Mouse (Mus musculus) thymus, postnatal 4 days (tissue): ENCODE measurements around the gene Usp48.

Experiments
- DNase-seq: peaks from one replicate; pipeline ENCODE4 v3.0.0; 2021

Usp48 gene

DNA sequence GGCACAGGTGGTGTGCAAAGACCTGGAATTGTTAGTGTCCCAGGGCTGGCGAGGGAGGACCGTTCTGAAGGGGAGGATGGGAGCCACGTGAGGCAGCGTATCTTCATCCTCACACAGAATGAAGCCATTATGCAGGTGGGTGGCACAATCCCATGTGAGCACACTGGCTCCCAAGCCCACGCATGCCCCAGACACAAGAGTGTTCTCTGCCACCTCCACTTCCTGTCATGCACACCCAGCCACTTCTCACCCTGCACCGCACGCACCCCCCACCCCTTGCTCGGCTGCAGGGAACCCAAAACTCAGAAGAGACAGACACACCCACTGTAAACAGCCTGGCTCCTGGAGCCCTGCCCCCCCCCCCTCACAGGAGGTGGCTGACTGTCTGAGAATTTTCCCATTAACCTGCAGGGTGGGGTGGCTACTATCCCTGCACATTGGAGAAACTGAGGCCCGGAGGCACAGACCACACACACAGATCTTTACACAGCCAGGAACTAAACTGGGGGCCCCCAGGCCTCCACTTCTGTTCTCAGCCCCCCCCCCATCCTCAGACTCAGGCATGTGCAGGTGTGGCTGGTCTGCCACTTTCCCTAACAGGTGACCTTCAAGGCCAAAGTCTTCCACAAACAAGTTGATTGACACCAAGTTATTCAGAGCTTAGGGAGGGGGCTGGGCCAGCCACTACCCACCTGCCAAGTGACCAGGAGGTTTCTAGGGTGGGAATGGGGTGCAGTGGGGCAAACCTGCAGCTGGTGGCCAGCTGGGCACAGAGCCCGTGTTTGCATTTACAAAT, 98.8 kb downstream of the Usp48 start:
- no peak for DNase-seq

DNA sequence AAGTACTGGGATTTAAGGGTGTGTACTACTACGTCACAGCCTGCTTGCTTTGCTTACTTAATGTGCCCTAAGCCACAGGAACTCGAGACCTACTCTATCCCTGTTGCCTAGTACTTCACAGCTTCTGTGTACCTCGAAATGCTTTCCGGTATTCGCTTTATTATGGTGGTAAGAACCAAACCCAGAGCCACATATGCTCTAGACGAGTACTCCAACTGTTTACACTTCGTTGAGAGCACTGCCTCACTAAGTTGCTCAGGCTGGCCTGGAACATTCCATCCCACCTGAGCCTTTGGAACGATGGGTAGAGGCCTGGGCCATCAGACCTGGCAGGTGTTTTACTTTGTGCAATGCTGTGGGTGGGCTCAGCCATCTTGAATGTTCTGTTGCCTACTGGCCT, 101.7 kb downstream of the Usp48 start:
- no peak for DNase-seq

DNA sequence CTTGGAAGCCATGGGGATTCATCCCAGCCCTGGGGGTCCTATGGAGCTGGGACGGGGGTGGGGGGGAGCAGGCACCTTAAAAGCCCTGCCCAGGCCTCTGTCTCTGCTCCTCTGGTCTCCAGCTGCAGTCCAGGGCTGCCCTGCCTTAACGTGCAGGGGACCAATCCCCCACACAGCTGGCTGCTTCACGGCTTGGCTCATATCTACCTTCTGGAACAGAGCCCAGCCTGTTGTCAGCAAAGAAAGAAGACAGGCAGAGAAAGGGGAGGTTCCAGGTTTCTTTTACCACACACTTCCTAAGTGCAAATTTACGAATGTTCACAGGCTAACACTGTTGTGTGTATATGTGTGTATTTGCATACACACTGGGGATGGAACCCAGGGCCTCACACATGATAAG, 102.3 kb downstream of the Usp48 start:
- DNase-seq, result no peak

DNA sequence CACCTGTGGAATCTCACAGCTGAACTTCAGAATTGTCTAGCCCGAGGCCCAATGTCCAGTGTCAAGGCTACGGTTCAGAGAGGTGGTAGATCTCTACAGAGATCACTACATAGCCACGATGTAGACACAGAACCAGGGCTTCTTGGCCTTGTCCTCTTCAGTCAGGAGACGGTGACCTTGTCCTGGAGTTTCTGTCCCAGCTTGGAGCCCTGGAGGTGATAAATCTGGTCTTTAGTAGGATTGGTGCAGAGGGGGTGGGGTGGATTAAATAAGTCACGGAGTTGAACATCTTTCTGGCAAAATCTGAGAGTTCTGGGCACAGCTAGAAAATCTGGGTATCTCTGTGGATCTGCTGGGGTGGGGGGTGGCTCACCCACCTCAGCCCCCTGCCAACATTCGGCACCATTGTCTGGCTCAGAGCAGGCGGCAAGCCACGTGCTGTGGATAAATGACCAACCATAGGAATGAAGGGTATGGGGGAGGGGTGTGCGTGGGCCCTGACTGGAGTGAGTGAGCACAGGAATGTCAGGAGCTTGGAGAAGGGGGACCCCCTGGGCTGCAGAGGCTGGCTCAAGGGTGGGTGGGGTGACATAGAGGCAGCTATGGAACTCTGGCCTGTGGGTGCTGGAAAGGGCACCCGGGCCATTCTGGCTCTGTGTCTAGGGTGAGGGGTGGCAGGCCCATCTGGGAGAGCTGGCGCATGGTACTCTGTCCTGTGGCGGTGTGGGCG, 103.8 kb downstream of the Usp48 start:
- DNase-seq, result no peak

- no peak for DNase-seq
Observed at GRCm38 (mm10) chr4:137698076-137698985, 104.8 kb downstream of the Usp48 start.

DNA sequence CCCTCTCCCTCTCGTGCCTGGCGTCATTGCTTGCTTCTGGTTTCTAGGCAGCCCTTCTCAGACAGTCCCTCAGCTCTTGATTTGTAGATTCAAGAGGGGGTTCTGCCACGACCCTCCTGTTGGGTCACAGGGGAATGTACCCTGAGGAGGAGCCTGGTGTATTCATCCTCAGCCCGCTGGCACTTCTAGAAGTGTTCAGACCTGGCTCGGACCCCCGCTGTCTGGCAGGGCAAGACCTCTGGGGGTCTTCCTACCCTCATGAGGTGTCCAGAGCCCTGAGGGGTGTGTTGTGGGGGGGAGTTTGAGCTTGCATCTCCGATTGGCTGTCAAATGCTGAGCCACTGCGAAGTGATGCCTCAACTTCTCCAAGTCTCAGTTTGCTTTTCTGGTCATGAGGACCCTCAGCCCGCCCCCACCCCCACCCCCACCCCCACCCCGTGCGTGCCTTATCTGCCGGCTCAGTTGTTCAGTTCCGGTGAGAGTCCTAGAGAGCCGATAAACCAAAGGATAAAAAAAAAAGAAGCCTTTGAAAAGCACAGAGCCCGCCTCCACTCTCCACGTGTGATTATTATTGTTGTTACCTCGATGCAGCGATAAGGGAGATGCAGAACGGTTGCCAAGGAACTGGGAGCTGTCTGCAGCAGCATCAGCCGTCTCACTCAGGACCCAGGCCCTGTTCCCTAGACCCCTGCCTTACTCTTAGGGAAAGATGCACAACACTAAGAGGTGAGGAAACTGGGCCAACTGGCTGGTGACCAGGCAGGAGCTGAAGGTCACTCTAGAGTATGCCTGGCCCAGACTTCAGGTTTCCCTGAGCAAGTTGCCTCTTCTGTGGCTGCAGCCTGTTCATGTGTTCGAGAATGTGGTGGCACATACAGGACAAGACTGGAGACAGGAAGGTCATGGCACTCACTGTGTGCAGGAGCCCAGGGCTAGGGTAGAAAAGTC, 106.0 kb downstream of the Usp48 start:
- DNase-seq, result no peak

- no peak for DNase-seq
Observed at GRCm38 (mm10) chr4:137700960-137701359, 107.4 kb downstream of the Usp48 start.

GRCm38 (mm10) chr4:137703077-137703476, 109.5 kb downstream of the Usp48 start:
- DNase-seq, result no peak

- no peak for DNase-seq
Observed at GRCm38 (mm10) chr4:137704561-137704960, 111.0 kb downstream of the Usp48 start.

- no peak for DNase-seq
Observed at GRCm38 (mm10) chr4:137705379-137705778, 111.8 kb downstream of the Usp48 start.

GRCm38 (mm10) chr4:137706510-137706909, 113.0 kb downstream of the Usp48 start:
- DNase-seq, result no peak

GRCm38 (mm10) chr4:137707216-137707990, 113.8 kb downstream of the Usp48 start:
- peak; percentile 99 for DNase-seq
